Mouse (Mus musculus): ENCODE measurements around the gene Rbm6. TPM values are rescaled to one million over a fixed set of nuclear protein-coding genes. Genes with fewer than 3 reads are reported as not detected.

The Rbm6 gene
- polyA plus RNA-seq (2015; fragmentation: Nextera tagmentation; extraction: Ambion mirVana) = 79.0 and 82.1 TPM in 2 replicates

GRCm38 (mm10) chr9:107873137-107873536 lies at the start of gene Rbm6:
Gene Rbm6, minus strand, starts transcription at chr9:107873237.
- 6% methylated on average over 14 of the region's 14 CpGs for WGBS
- Histone ChIP-seq H3K9me3 (replicated peaks) (no peaks in the 10 kb centered on the region), H3K4me1 (peaks cover 13% of the 10 kb centered on the region), H3K9ac (peak within 1 kb of the TSS; percentile 93), H3K4me3 (replicated peaks) (peak within 1 kb of the TSS; percentile 87), H3K27me3 (no peaks in the 10 kb centered on the region), H3K27ac (peak within 1 kb of the TSS; percentile 97), H3K4me2 (peak within 1 kb of the TSS; percentile 77), H3K36me3 (peaks cover 7% of the 10 kb centered on the region; the same call in 1 of the 2 replicates)
- ATAC-seq (replicated peaks; ENCODE audit: low FRiP score) = no peak

GRCm38 (mm10) chr9:107919441-107919840 lies 46.4 kb upstream of the Rbm6 start:
- H3K9ac ChIP-seq = no peak overlapping the region
- no peak overlapping the region for H3K4me2 ChIP-seq
- H3K9me3 ChIP-seq (replicated peaks) = no peaks in the 10 kb centered on the region
- H3K27ac ChIP-seq = no peak overlapping the region
- peaks cover 20% of the 10 kb centered on the region for H3K4me1 ChIP-seq
- no peak overlapping the region for H3K4me3 ChIP-seq (replicated peaks)
- WGBS = 82% methylated on average over 5 of the region's 5 CpGs
- H3K27me3 ChIP-seq = no peaks in the 10 kb centered on the region
- no peak for ATAC-seq (replicated peaks; ENCODE audit: low FRiP score)
- H3K36me3 ChIP-seq = no peaks in the 10 kb centered on the region

- ATAC-seq (replicated peaks; ENCODE audit: low FRiP score) = no peak
Measured at GRCm38 (mm10) chr9:107918884-107919283, 45.8 kb upstream of the Rbm6 start.

GRCm38 (mm10) chr9:107917895-107918608 lies 45.0 kb upstream of the Rbm6 start:
- Histone ChIP-seq H3K4me1 (peaks cover 22% of the 10 kb centered on the region), H3K9ac (no peak overlapping the region), H3K27ac (no peak overlapping the region), H3K27me3 (peaks cover under 1% of the 10 kb centered on the region; the same call in 1 of the 2 replicates), H3K4me2 (no peak overlapping the region), H3K36me3 (no peaks in the 10 kb centered on the region), H3K4me3 (replicated peaks) (no peak overlapping the region), H3K9me3 (replicated peaks) (no peaks in the 10 kb centered on the region)
- 32% methylated on average over 13 of the region's 13 CpGs for WGBS
- no peak for ATAC-seq (replicated peaks; ENCODE audit: low FRiP score)

More at GRCm38 (mm10) chr9:107918884-107919283, 45.8 kb upstream of the Rbm6 start:
- H3K4me1 ChIP-seq = peaks cover 22% of the 10 kb centered on the region
- H3K9ac ChIP-seq = no peak overlapping the region
- H3K9me3 ChIP-seq (replicated peaks) = no peaks in the 10 kb centered on the region
- no peaks in the 10 kb centered on the region for H3K27me3 ChIP-seq
- 84% methylated on average over 6 of the region's 6 CpGs for WGBS
- no peak overlapping the region for H3K4me2 ChIP-seq
- H3K4me3 ChIP-seq (replicated peaks) = no peak overlapping the region
- H3K36me3 ChIP-seq = no peaks in the 10 kb centered on the region
- H3K27ac ChIP-seq = no peak overlapping the region

GRCm38 (mm10) chr9:107914764-107915420 lies 41.9 kb upstream of the Rbm6 start:
- no peak overlapping the region for H3K4me2 ChIP-seq
- no peak for ATAC-seq (replicated peaks; ENCODE audit: low FRiP score)
- WGBS = 51% methylated on average over 16 of the region's 16 CpGs
- no peak overlapping the region for H3K27ac ChIP-seq
- peaks cover 4% of the 10 kb centered on the region; the same call in 1 of the 2 replicates for H3K27me3 ChIP-seq
- no peak overlapping the region for H3K4me3 ChIP-seq (replicated peaks)
- H3K9me3 ChIP-seq (replicated peaks) = no peaks in the 10 kb centered on the region
- no peaks in the 10 kb centered on the region for H3K36me3 ChIP-seq
- H3K9ac ChIP-seq = no peak overlapping the region
- H3K4me1 ChIP-seq = peaks cover 22% of the 10 kb centered on the region

- Histone ChIP-seq H3K4me1 (peaks cover 49% of the 10 kb centered on the region), H3K27ac (no peak overlapping the region), H3K4me3 (replicated peaks) (no peak overlapping the region), H3K27me3 (peaks cover 19% of the 10 kb centered on the region), H3K9me3 (replicated peaks) (no peaks in the 10 kb centered on the region), H3K4me2 (no peak overlapping the region), H3K36me3 (no peaks in the 10 kb centered on the region), H3K9ac (no peak overlapping the region)
- ATAC-seq (replicated peaks; ENCODE audit: low FRiP score) = no peak
- 87% methylated on average over 15 of the region's 15 CpGs for WGBS
Measured at GRCm38 (mm10) chr9:107910025-107910769, 37.2 kb upstream of the Rbm6 start.

GRCm38 (mm10) chr9:107908410-107909158 lies 35.5 kb upstream of the Rbm6 start:
- H3K9ac ChIP-seq = no peak overlapping the region
- H3K27ac ChIP-seq = no peak overlapping the region
- peaks cover 19% of the 10 kb centered on the region for H3K27me3 ChIP-seq
- peaks cover 45% of the 10 kb centered on the region for H3K4me1 ChIP-seq
- WGBS = 27% methylated on average over 18 of the region's 18 CpGs
- peak overlapping the region; percentile 17 for H3K4me3 ChIP-seq (replicated peaks)
- H3K9me3 ChIP-seq (replicated peaks) = no peaks in the 10 kb centered on the region
- H3K36me3 ChIP-seq = no peaks in the 10 kb centered on the region
- no peak for ATAC-seq (replicated peaks; ENCODE audit: low FRiP score)
- peak overlapping the region; percentile 89 for H3K4me2 ChIP-seq

- no peak overlapping the region for H3K9ac ChIP-seq
Measured at GRCm38 (mm10) chr9:107907801-107908120, 34.7 kb upstream of the Rbm6 start.

GRCm38 (mm10) chr9:107906967-107907800 lies 34.1 kb upstream of the Rbm6 start:
- peaks cover 45% of the 10 kb centered on the region for H3K4me1 ChIP-seq
- ATAC-seq (replicated peaks; ENCODE audit: low FRiP score) = no peak
- peak overlapping the region; percentile 47 for H3K4me3 ChIP-seq (replicated peaks)
- peak overlapping the region; percentile 75 for H3K27ac ChIP-seq
- no peaks in the 10 kb centered on the region for H3K9me3 ChIP-seq (replicated peaks)
- H3K9ac ChIP-seq = peak overlapping the region; percentile 45; the same call in 1 of the 2 replicates
- peaks cover 5% of the 10 kb centered on the region; the same call in 1 of the 2 replicates for H3K36me3 ChIP-seq
- peak overlapping the region; percentile 89 for H3K4me2 ChIP-seq
- H3K27me3 ChIP-seq = peaks cover 17% of the 10 kb centered on the region
- WGBS = 46% methylated on average over 31 of the region's 31 CpGs

More at GRCm38 (mm10) chr9:107907801-107908120, 34.7 kb upstream of the Rbm6 start:
- peaks cover 45% of the 10 kb centered on the region for H3K4me1 ChIP-seq
- H3K4me2 ChIP-seq = peak overlapping the region; percentile 89
- no peaks in the 10 kb centered on the region for H3K9me3 ChIP-seq (replicated peaks)
- peaks cover 3% of the 10 kb centered on the region; the same call in 1 of the 2 replicates for H3K36me3 ChIP-seq
- WGBS = 81% methylated on average over 14 of the region's 14 CpGs
- no peak overlapping the region for H3K27ac ChIP-seq
- peak overlapping the region; percentile 47 for H3K4me3 ChIP-seq (replicated peaks)
- no peak for ATAC-seq (replicated peaks; ENCODE audit: low FRiP score)
- peaks cover 16% of the 10 kb centered on the region for H3K27me3 ChIP-seq

GRCm38 (mm10) chr9:107906252-107906966 lies 33.4 kb upstream of the Rbm6 start, which contains the start of gene Mst1r:
Gene Mst1r, plus strand, starts transcription at chr9:107906873.
- peak; percentile 84 for ATAC-seq (replicated peaks; ENCODE audit: low FRiP score)
- Histone ChIP-seq H3K4me1 (peaks cover 51% of the 10 kb centered on the region), H3K4me3 (replicated peaks) (peak within 1 kb of the TSS; percentile 47), H3K36me3 (peaks cover 5% of the 10 kb centered on the region; the same call in 1 of the 2 replicates), H3K4me2 (peak within 1 kb of the TSS; percentile 89), H3K27ac (peak within 1 kb of the TSS; percentile 75), H3K27me3 (peaks cover 23% of the 10 kb centered on the region), H3K9ac (peak within 1 kb of the TSS; percentile 45; the same call in 1 of the 2 replicates), H3K9me3 (replicated peaks) (no peaks in the 10 kb centered on the region)
- WGBS = 10% methylated on average over 19 of the region's 19 CpGs
